Mouse (Mus musculus) heart, embryonic 15.5 days (tissue): ENCODE data around the gene Shisa3. TPM values are rescaled to one million over a fixed set of nuclear protein-coding genes. Genes with fewer than 3 reads are reported as not detected.
A peak's percentile ranks its signal among the peaks of the same experiment; 100 is the strongest.

Experiments used
- ATAC-seq: fragments of 200-750 bp; cut with Nextera tagmentation; replicated peaks from 2 replicates; pipeline ENCODE4 v1.8.0; 2017; ENCODE audit warnings: low read depth, moderate TSS enrichment; ENCODE audit not compliant: insufficient number of reproducible peaks, insufficient read depth, low FRiP score
- H3K27ac ChIP-seq: fragments of 300-500 bp; sonication (generic); 2 replicates; pipeline ENCODE4 v1.5.1; 2015; ENCODE audit warnings: mild to moderate bottlenecking, inconsistent platforms
- H3K27me3 ChIP-seq: fragments of 300-500 bp; sonication (generic); 2 replicates; pipeline ENCODE4 v1.6.1; 2015; ENCODE audit warnings: inconsistent platforms
- H3K36me3 ChIP-seq: fragments of 300-500 bp; sonication (generic); 2 replicates; pipeline ENCODE4 v1.6.1; 2015; ENCODE audit warnings: mild to moderate bottlenecking, inconsistent platforms
- H3K4me1 ChIP-seq: fragments of 300-500 bp; sonication (generic); replicated peaks from 2 replicates; pipeline ENCODE4 v1.6.1; 2015; ENCODE audit warnings: inconsistent platforms
- H3K4me2 ChIP-seq: fragments of 300-500 bp; sonication (generic); 2 replicates; pipeline ENCODE4 v1.6.1; 2015; ENCODE audit warnings: inconsistent platforms, mild to moderate bottlenecking, moderate library complexity
- H3K4me3 ChIP-seq: fragments of 300-500 bp; sonication (generic); 2 replicates; pipeline ENCODE4 v1.5.1; 2015; ENCODE audit warnings: mild to moderate bottlenecking, inconsistent platforms
- H3K9ac ChIP-seq: fragments of 300-500 bp; sonication (generic); 2 replicates; pipeline ENCODE4 v1.6.1; 2015; ENCODE audit warnings: mild to moderate bottlenecking, inconsistent platforms
- H3K9me3 ChIP-seq: fragments of 300-500 bp; sonication (generic); replicated peaks from 2 replicates; pipeline ENCODE4 v1.6.1; 2016; ENCODE audit warnings: inconsistent platforms
- WGBS: fragments of 180-500 bp; shearing (Covaris S2); methylation state at CpG from one replicate; pipeline ENCODE4 v1.1.7; 2015; ENCODE audit warnings: mixed read lengths; 5-methylcytosine and 5-hydroxymethylcytosine counted together
- polyA plus RNA-seq: library from polyadenylated mRNA; unstranded; fragments of >200 nt; fragmentation: Nextera tagmentation; extraction: Ambion mirVana; gene quantifications from 2 replicates; pipeline ENCODE4 v1.2.1, GENCODE M21; 2015

Gene Shisa3
- polyA plus RNA-seq, 1 experiment from 2014 or later = 2.4 TPM

DNA sequence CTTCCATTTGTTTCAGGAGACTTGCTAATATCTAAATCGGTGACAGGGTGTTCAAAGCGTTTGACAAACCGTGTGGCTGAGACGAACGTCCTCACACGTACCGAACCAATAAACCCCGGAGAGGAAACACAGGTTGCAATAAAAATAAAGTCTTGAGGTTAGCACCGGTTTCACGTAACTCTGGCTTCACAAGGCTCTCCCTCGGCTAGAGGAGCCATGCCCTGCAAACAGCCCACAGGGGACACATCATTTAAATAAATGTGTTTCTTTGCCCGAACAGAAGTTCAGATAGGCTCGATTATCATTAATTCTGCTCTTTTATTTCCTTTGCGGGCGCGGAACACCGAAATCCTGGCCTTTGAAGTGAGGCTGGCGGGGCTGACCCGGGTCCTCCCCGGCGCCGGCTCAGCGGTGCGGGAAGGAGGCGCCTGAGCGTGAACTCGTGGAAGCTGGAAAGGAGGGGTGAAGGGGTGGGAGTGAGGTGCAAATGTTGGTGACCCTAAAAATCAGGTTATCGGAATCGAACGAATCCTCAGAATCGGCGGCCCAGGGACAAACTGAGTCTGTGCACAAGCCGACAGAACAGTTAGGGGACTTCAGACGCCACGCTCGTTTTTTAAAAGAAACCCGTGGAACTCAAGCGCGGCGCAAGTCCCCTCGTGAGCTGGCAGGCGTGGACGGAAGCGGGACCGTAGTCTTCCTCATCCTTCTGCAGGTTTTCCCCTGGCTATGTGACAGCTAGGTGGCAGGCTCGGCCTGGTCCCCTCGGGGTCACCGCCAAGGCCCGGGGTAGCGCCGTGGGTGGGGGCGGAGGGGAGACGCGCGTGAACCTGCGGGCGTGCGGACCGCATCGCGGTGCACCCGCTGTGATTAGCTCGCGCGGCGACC, 522 bp upstream of the Shisa3 start:
- Histone ChIP-seq H3K4me2 (peak overlapping the region; percentile 96), H3K9me3 (no peaks in the 10 kb centered on the region), H3K9ac (peak overlapping the region; percentile 55), H3K27ac (no peak overlapping the region), H3K4me3 (peak overlapping the region; percentile 61), H3K27me3 (peaks cover 74% of the 10 kb centered on the region), H3K36me3 (no peaks in the 10 kb centered on the region), H3K4me1 (peaks cover 23% of the 10 kb centered on the region)
- ATAC-seq = no peak
- WGBS = 2% methylated on average over 66 of the region's 66 CpGs

DNA sequence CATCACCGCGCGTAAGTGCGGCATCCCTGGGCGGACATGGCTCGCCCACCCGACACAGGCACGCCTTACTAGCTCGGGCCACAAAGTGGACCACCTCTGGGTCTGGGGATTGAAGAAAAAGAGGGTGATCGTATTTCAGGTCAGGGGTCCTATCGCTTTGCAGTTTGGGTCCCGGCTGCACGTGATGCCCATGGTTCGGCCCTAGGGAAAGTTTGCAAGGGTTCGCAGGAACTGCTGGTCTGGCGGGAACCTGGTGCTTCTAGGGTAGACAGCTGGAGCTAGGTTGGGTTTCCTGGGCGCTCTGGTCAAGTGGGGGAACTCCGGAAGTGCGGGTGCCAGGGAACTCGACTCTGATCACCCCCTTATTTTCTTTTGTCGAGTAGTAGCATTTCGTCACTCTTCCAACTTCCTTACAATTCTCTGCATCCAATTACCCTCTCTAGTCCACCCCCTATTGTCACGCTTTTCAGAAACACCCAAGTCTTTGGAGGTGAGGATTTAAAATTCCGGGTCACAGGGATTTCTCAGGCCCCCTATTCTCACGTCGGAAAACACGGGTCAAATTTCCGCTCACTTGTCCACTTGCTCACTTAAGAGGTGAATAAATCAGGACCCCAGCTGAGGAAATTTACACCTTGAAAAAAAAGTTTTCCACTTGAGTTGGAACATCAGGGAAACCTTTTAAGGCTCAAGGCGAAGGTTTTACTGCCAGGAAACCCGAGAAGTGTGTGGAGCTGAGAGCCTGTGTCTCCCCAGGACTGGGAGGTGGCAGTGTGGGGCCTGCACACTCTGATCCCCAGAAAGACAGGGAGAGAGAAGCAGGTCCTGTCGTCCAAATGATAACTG, 1.2 kb downstream of the Shisa3 start:
- 10% methylated on average over 31 of the region's 31 CpGs for WGBS
- H3K4me1 ChIP-seq = peaks cover 23% of the 10 kb centered on the region
- H3K27me3 ChIP-seq = peaks cover 72% of the 10 kb centered on the region
- no peak overlapping the region for H3K27ac ChIP-seq
- no peaks in the 10 kb centered on the region for H3K9me3 ChIP-seq
- H3K36me3 ChIP-seq = no peaks in the 10 kb centered on the region
- H3K4me2 ChIP-seq = peak overlapping the region; percentile 96
- H3K4me3 ChIP-seq = peak overlapping the region; percentile 61
- ATAC-seq = no peak
- H3K9ac ChIP-seq = peak overlapping the region; percentile 55

DNA sequence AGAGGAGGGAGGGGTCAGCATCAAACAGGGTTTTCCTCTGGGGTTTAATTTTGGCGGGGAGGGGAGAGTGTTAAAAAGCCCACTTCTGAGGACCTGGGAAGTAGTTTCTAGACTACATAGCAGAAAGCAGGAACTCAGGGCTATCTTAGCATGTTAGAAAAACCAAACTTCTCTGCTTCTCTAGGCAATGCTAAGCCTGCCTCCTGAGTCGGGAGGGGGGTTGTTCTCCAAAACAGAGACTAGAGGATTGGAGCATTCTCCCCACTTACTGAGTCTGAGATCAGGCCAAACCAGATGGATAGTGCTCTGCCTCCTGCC, 1.8 kb downstream of the Shisa3 start:
- Histone ChIP-seq H3K9ac (no peak overlapping the region), H3K36me3 (no peaks in the 10 kb centered on the region), H3K4me2 (peak overlapping the region; percentile 96; the same call in 1 of the 2 replicates), H3K4me1 (peaks cover 23% of the 10 kb centered on the region), H3K4me3 (no peak overlapping the region), H3K27me3 (peaks cover 67% of the 10 kb centered on the region), H3K27ac (no peak overlapping the region), H3K9me3 (no peaks in the 10 kb centered on the region)
- 18% methylated on average over 2 of the region's 2 CpGs for WGBS
- no peak for ATAC-seq

DNA sequence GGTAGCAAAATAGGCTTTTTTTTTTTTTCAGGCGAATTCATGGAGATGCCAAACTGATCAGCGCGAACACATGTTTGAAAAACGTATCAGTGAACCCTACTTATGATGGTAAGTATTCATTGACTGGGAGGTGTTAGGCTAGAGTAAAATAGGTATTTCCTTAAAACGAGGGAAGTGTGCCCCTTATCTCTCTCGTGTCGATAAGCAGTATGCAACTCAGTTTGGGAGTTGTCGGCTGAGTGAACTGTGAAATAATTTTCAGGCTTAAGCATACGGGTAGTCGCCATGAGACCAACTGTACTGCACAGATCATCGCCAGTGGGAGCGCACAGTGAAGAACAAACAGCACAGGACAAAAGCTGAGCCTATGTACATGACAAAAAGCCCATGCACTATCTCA, 13.5 kb downstream of the Shisa3 start:
- no peaks in the 10 kb centered on the region for H3K9me3 ChIP-seq
- no peak overlapping the region for H3K9ac ChIP-seq
- no peak overlapping the region for H3K4me2 ChIP-seq
- no peak overlapping the region for H3K27ac ChIP-seq
- no peaks in the 10 kb centered on the region for H3K36me3 ChIP-seq
- no peak overlapping the region for H3K4me3 ChIP-seq
- 70% methylated on average over 12 of the region's 12 CpGs for WGBS
- H3K27me3 ChIP-seq = no peaks in the 10 kb centered on the region
- no peaks in the 10 kb centered on the region for H3K4me1 ChIP-seq
- no peak for ATAC-seq

DNA sequence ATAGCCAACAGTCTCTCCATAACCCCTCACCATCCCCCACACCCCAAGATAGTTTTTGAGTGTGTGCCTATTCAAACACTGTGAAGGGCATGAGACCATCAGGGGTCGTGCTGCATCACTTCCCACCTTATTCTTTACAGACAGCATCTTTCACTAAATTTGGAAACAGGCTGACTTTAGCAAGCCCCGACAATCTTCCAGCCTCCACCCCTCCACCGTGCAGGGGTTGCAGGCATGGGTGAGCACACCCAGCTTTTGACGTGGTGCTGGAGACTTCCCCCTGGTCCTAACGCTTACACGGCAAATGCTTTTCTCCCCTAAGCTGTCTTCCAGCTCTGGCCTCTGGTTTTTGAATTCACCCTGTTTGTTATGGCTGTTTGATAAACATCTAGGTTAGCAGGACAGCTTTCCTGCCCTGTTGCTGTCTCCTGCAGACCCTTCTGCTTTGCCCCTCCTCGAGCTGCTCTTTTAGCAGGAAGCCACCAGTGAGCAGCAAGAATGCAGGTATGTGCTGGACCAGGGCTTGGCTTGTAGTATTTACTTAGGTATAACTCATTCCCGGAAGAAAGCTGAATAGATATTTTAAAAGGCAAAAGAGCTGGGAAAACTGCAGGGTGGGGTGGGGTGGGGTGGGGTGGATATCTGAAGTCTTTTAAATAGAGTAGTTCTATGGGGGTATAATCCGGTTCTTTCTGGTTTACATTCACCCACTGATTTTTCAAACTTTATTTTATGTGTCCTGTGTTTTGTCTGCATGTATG, 20.7 kb downstream of the Shisa3 start:
- H3K4me2 ChIP-seq = no peak overlapping the region
- H3K27me3 ChIP-seq = no peaks in the 10 kb centered on the region
- no peaks in the 10 kb centered on the region; the same call in none of the 2 replicates for H3K4me1 ChIP-seq
- no peak overlapping the region for H3K27ac ChIP-seq
- 74% methylated on average over 9 of the region's 9 CpGs for WGBS
- no peaks in the 10 kb centered on the region for H3K9me3 ChIP-seq
- no peak for ATAC-seq
- no peak overlapping the region for H3K9ac ChIP-seq
- no peak overlapping the region for H3K4me3 ChIP-seq
- H3K36me3 ChIP-seq = no peaks in the 10 kb centered on the region

DNA sequence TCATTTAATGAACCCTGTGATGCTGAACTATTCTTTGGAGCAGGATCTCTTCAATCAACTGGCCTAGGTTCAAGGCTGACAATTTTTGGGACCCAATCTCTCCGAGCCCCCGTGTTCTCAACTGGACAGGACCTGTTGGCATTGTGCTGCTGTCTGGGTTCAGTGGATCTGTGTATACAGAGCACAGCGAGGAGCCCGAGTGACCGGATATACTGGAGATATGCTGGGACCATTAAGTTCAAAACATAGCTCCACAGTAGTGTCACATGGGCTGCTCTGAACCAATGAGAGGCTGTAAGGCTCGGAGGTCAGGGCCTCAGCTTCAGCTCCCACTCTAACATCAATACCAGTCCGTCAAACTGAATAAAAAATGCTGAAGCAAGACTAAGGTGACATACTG, 21.8 kb downstream of the Shisa3 start:
- ATAC-seq = no peak
- H3K27ac ChIP-seq = no peak overlapping the region
- H3K4me3 ChIP-seq = no peak overlapping the region
- H3K4me1 ChIP-seq = peaks cover 7% of the 10 kb centered on the region
- no peaks in the 10 kb centered on the region for H3K9me3 ChIP-seq
- H3K4me2 ChIP-seq = no peak overlapping the region
- 79% methylated on average over 7 of the region's 7 CpGs for WGBS
- no peak overlapping the region for H3K9ac ChIP-seq
- H3K27me3 ChIP-seq = no peaks in the 10 kb centered on the region
- no peaks in the 10 kb centered on the region for H3K36me3 ChIP-seq

DNA sequence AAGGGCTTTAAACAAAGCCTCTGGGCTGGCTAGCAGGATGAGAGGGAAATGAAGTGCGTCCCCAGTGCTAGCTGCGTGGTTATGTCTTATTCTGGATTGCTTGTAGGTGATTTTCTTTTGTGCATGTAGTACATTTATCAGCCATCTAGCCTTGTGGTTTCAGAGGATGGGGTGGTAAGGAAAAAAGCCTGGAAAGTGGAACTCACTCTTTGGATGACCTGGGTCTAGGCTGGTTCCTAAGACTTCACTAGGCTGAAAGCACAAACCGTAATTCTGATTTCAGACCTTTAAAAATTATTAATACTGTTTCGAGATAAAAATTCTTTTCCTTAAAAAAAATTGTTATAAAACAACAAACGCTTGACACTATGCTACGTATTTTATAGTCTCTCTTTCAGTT, 22.2 kb downstream of the Shisa3 start:
- H3K27me3 ChIP-seq = no peaks in the 10 kb centered on the region
- no peak overlapping the region for H3K9ac ChIP-seq
- H3K27ac ChIP-seq = no peak overlapping the region
- peaks cover 7% of the 10 kb centered on the region for H3K4me1 ChIP-seq
- no peaks in the 10 kb centered on the region for H3K9me3 ChIP-seq
- H3K4me3 ChIP-seq = no peak overlapping the region
- H3K4me2 ChIP-seq = no peak overlapping the region
- no peak for ATAC-seq
- no peaks in the 10 kb centered on the region for H3K36me3 ChIP-seq
- 87% methylated on average over 6 of the region's 6 CpGs for WGBS

DNA sequence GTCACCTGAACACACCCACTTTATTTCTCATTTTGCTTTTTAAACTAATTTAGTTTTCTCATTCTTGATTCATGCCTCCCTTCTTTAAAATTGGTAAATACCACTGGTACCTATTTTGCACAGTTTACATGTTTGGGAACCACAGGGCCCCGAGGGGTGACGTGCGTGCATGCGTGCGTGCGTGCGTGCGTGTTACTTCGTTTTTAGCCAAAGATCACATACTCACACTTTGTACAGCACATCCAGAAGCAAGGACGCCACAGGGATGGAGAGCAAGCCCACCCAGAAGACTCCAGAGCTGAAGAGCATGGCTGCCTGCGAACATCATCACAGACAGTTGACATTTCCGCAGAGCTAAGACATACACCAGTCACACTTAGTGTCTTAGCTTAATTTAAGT, 23.6 kb downstream of the Shisa3 start:
- no peak overlapping the region for H3K4me3 ChIP-seq
- no peak overlapping the region for H3K9ac ChIP-seq
- H3K27me3 ChIP-seq = no peaks in the 10 kb centered on the region
- peaks cover 7% of the 10 kb centered on the region for H3K4me1 ChIP-seq
- no peaks in the 10 kb centered on the region for H3K9me3 ChIP-seq
- no peaks in the 10 kb centered on the region for H3K36me3 ChIP-seq
- ATAC-seq = no peak
- H3K4me2 ChIP-seq = no peak overlapping the region
- WGBS = 92% methylated on average over 12 of the region's 12 CpGs
- no peak overlapping the region for H3K27ac ChIP-seq

DNA sequence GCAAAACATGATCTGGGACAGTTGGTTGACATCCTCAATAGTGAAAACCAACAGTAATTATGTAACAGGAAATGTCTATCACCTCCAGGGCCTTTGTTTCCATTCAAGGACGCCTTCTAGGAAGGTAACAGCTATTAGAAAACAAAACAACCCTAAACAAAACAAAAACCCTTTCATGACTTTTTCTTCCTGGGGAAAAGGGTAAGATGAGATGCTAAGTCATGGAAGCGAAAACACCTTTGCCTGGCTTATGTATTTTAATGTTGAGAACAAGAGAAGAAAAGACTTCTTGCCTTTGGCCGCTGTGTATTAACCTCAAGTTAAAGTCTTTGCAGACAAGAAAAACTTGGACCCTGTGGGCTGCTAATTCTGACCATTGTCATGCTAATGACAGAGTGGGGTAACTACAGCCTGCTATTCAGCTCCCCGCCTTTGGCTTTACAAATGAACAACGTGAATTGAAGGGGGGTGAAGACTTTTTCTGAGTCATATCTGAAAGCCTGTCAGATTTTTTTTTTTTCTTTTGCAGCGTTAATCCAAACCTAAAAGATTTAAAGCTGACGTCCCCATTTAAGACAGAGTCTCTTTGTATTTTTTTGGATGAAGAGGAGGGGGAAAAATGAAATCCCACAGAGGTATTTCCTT, 25.6 kb downstream of the Shisa3 start:
- Histone ChIP-seq H3K27me3 (no peaks in the 10 kb centered on the region), H3K27ac (no peak overlapping the region), H3K4me2 (peak overlapping the region; percentile 30; the same call in 1 of the 2 replicates), H3K9ac (no peak overlapping the region), H3K4me3 (no peak overlapping the region), H3K9me3 (no peaks in the 10 kb centered on the region), H3K4me1 (peaks cover 7% of the 10 kb centered on the region), H3K36me3 (no peaks in the 10 kb centered on the region)
- ATAC-seq = no peak
- 46% methylated on average over 7 of the region's 7 CpGs for WGBS

DNA sequence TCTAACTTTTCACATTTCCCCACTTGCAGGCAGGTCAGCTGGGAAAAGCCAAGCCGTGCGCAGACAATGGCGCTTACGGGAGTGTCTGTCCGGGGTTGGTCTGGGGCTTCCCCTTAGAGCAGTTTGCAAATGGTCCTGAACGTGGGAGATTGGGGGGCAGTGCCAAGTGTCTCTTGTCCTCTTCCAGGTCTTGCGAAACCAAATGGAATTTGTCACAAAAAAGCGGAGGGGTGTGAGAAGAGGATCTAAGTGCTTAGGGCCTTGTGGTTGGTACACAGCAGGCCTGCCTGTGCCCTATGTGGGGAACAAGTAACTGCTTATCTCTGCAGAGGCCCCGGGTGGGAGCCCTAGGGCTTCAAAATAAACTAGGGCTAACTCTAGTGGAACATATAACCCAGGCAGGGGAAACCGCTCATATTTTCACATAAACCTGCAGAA, 26.2 kb downstream of the Shisa3 start:
- no peak for ATAC-seq
- Histone ChIP-seq H3K27me3 (no peaks in the 10 kb centered on the region), H3K4me2 (peak overlapping the region; percentile 30; the same call in 1 of the 2 replicates), H3K9ac (0 out of 2 replicates have a peak overlapping the region, but pooled peaks have one; percentile 23), H3K4me1 (peaks cover 7% of the 10 kb centered on the region), H3K27ac (no peak overlapping the region), H3K36me3 (no peaks in the 10 kb centered on the region), H3K4me3 (no peak overlapping the region), H3K9me3 (no peaks in the 10 kb centered on the region)
- WGBS = 24% methylated on average over 10 of the region's 10 CpGs
